Mouse (Mus musculus) heart, embryonic 16.5 days (tissue): ENCODE data around the gene Gipc3. TPM values are rescaled to one million over a fixed set of nuclear protein-coding genes. Genes with fewer than 3 reads are reported as not detected.

Source experiments
- ATAC-seq: fragments of 200-750 bp; cut with Nextera tagmentation; replicated peaks from 2 replicates; pipeline ENCODE4 v1.8.0; 2017; ENCODE audit warnings: moderate number of reproducible peaks; ENCODE audit not compliant: insufficient read depth, low FRiP score; ENCODE audit errors: extremely low read depth
- H3K27ac ChIP-seq: fragments of 300-500 bp; sonication (generic); 2 replicates; pipeline ENCODE4 v1.5.1; 2014; ENCODE audit warnings: mild to moderate bottlenecking, low read length, control low read depth, moderate library complexity
- H3K27me3 ChIP-seq: fragments of 300-500 bp; sonication (generic); 2 replicates; pipeline ENCODE4 v1.6.1; 2014; ENCODE audit warnings: low read length, mixed read lengths; ENCODE audit not compliant: control insufficient read depth, insufficient read depth
- H3K36me3 ChIP-seq: fragments of 300-500 bp; sonication (generic); 2 replicates; pipeline ENCODE4 v1.6.1; 2014; ENCODE audit not compliant: control insufficient read depth, insufficient read depth
- H3K4me1 ChIP-seq: fragments of 300-500 bp; sonication (generic); 2 replicates; pipeline ENCODE4 v1.6.1; 2014; ENCODE audit warnings: low read length, mixed read lengths; ENCODE audit not compliant: control insufficient read depth, insufficient read depth
- H3K4me2 ChIP-seq: fragments of 300-500 bp; sonication (generic); 2 replicates; pipeline ENCODE4 v1.6.1; 2014; ENCODE audit warnings: low read depth, mild to moderate bottlenecking, control low read depth, low read length
- H3K4me3 ChIP-seq: fragments of 300-500 bp; sonication (generic); 2 replicates; pipeline ENCODE4 v1.5.1; 2014; ENCODE audit warnings: mild to moderate bottlenecking, control low read depth, low read length
- H3K9ac ChIP-seq: fragments of 300-500 bp; sonication (generic); 2 replicates; pipeline ENCODE4 v1.6.1; 2014; ENCODE audit warnings: low read length, control low read depth
- H3K9me3 ChIP-seq: fragments of 300-500 bp; sonication (generic); replicated peaks from 2 replicates; pipeline ENCODE4 v1.6.1; 2016; ENCODE audit warnings: low read length; ENCODE audit not compliant: control insufficient read depth
- WGBS: fragments of 180-500 bp; shearing (Covaris S2); extraction: QIAGEN DNeasy Blood & Tissue Kit; methylation state at CpG from one replicate; pipeline ENCODE4 v1.1.7; 2014; 5-methylcytosine and 5-hydroxymethylcytosine counted together
- polyA plus RNA-seq: library from polyadenylated mRNA; unstranded; fragments of >200 nt; fragmentation: Nextera tagmentation; extraction: Ambion mirVana; gene quantifications from 2 replicates; pipeline ENCODE4 v1.2.1, GENCODE M21; 2015

Gipc3 gene
- polyA plus RNA-seq, 1 experiment from 2014 or later, result 0.08 TPM

DNA sequence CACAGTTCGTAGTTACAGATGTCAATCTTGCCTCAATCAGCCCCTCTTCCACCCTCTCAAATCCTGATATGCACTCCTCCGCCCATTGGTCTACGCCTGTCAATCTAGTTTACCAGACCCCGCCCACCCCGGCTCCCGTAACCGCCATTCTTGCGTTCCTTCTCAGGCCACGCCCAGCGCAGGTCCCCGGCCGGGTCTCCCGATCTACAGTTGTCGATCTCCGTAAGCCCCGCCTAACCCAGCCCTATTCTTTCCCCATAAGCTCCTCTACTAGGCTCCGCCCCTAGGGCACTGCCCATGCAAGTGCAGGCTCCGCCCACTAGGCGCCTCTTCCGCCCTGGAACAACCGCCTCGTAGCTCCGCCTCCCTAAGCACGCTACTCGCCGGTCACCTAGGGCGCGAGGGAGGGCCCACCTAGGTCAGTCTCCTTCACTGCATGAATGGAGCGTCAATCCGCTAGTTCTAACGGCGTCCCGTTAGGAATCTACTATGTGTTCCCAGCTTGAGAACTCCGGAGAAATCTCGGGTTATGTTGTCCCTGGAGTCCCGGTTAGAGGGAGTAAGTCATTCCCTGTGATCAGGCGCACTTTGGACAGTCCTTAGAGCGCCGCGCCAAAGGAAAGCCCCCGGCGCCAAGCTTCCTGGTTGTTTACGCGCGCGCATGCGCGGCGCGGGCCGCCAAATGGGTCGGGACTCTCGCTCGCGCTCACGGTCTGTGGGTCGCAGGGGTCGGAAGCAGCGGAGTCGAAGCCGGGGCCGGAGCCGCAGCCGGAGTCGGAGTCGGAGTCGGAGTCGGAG, 22.3 kb downstream of the Gipc3 start, which contains the start of gene Cactin:
Gene Cactin (plus strand): TSS at position 554 of the 798 bp plus-strand sequence.
- under 1% methylated on average over 68 of the region's 68 CpGs for WGBS
- peak within 1 kb of the TSS; percentile 93 for H3K27ac ChIP-seq
- peak within 1 kb of the TSS; percentile 90 for H3K4me3 ChIP-seq
- H3K4me2 ChIP-seq, result peak within 1 kb of the TSS; percentile 91
- H3K9me3 ChIP-seq, result no peaks in the 10 kb centered on the region
- peak within 1 kb of the TSS; percentile 94 for H3K9ac ChIP-seq
- H3K36me3 ChIP-seq, result peaks cover 32% of the 10 kb centered on the region
- H3K27me3 ChIP-seq, result no peaks in the 10 kb centered on the region
- peaks cover 24% of the 10 kb centered on the region for H3K4me1 ChIP-seq
- ATAC-seq, result peak; percentile 93

GRCm38 (mm10) chr10:81319741-81320549, 23.1 kb downstream of the Gipc3 start:
- H3K36me3 ChIP-seq, result peaks cover 32% of the 10 kb centered on the region
- WGBS, result 1% methylated on average over 38 of the region's 38 CpGs
- H3K4me2 ChIP-seq, result peak overlapping the region; percentile 76
- H3K9me3 ChIP-seq, result no peaks in the 10 kb centered on the region
- peak overlapping the region; percentile 92 for H3K27ac ChIP-seq
- no peak for ATAC-seq
- peak overlapping the region; percentile 63 for H3K4me3 ChIP-seq
- peaks cover 24% of the 10 kb centered on the region for H3K4me1 ChIP-seq
- H3K27me3 ChIP-seq, result no peaks in the 10 kb centered on the region
- H3K9ac ChIP-seq, result peak overlapping the region; percentile 76

DNA sequence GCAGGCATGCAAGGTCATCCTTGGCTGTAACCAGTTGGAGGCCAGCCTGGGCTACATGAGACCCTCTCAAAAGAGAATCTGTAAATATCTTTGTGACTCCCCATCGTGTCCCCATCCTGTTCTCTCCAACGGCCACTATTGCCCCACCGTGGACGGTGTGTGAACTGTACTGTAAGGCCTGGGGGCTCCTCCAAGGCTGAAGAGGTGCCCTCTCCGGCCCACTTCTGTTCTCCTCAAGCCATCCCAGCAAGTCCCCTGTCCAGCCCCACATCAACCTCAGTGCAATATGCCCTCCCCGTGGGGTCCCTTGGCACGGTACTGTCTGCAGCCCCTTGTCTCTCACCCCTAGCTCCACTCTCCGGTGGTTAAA, 23.8 kb downstream of the Gipc3 start:
- Histone ChIP-seq H3K27me3 (no peaks in the 10 kb centered on the region), H3K4me3 (peak overlapping the region; percentile 63), H3K4me2 (peak overlapping the region; percentile 76), H3K9me3 (no peaks in the 10 kb centered on the region), H3K4me1 (peaks cover 24% of the 10 kb centered on the region), H3K9ac (peak overlapping the region; percentile 76), H3K36me3 (peaks cover 31% of the 10 kb centered on the region), H3K27ac (peak overlapping the region; percentile 92; the same call in 1 of the 2 replicates)
- no peak for ATAC-seq
- WGBS, result 37% methylated on average over 8 of the region's 8 CpGs

GRCm38 (mm10) chr10:81318589-81319329, 24.3 kb downstream of the Gipc3 start:
- Histone ChIP-seq H3K4me3 (no peak overlapping the region), H3K9me3 (no peaks in the 10 kb centered on the region), H3K4me2 (no peak overlapping the region), H3K36me3 (peaks cover 31% of the 10 kb centered on the region), H3K4me1 (peaks cover 24% of the 10 kb centered on the region), H3K27ac (no peak overlapping the region), H3K9ac (peak overlapping the region; percentile 76; the same call in 1 of the 2 replicates), H3K27me3 (no peaks in the 10 kb centered on the region)
- ATAC-seq, result no peak
- 83% methylated on average over 13 of the region's 13 CpGs for WGBS

GRCm38 (mm10) chr10:81317273-81317672, 25.8 kb downstream of the Gipc3 start:
- Histone ChIP-seq H3K9ac (peak overlapping the region; percentile 55), H3K9me3 (no peaks in the 10 kb centered on the region), H3K36me3 (peaks cover 26% of the 10 kb centered on the region), H3K27ac (no peak overlapping the region), H3K4me3 (peak overlapping the region; percentile 25), H3K4me1 (peaks cover 22% of the 10 kb centered on the region), H3K4me2 (peak overlapping the region; percentile 60), H3K27me3 (no peaks in the 10 kb centered on the region)
- no peak for ATAC-seq
- WGBS, result 22% methylated on average over 20 of the region's 20 CpGs

- H3K27me3 ChIP-seq, result no peaks in the 10 kb centered on the region
- peak overlapping the region; percentile 60 for H3K4me2 ChIP-seq
- no peak overlapping the region; the same call in 1 of the 2 replicates for H3K4me3 ChIP-seq
- peak overlapping the region; percentile 55 for H3K9ac ChIP-seq
- no peak for ATAC-seq
- H3K27ac ChIP-seq, result no peak overlapping the region
- no peaks in the 10 kb centered on the region for H3K9me3 ChIP-seq
- peaks cover 26% of the 10 kb centered on the region for H3K36me3 ChIP-seq
- peaks cover 14% of the 10 kb centered on the region for H3K4me1 ChIP-seq
- WGBS, result 48% methylated on average over 15 of the region's 16 CpGs
These were observed 26.6 kb downstream of the Gipc3 start for GRCm38 (mm10) chr10:81316338-81317060.

- Histone ChIP-seq H3K27ac (no peak overlapping the region), H3K36me3 (peaks cover 35% of the 10 kb centered on the region), H3K4me1 (peaks cover 14% of the 10 kb centered on the region), H3K9ac (no peak overlapping the region), H3K4me2 (no peak overlapping the region), H3K4me3 (no peak overlapping the region), H3K9me3 (no peaks in the 10 kb centered on the region), H3K27me3 (no peaks in the 10 kb centered on the region)
- ATAC-seq, result no peak
- WGBS, result 88% methylated on average over 16 of the region's 16 CpGs
These were observed 27.5 kb downstream of the Gipc3 start for GRCm38 (mm10) chr10:81315587-81315986.

DNA sequence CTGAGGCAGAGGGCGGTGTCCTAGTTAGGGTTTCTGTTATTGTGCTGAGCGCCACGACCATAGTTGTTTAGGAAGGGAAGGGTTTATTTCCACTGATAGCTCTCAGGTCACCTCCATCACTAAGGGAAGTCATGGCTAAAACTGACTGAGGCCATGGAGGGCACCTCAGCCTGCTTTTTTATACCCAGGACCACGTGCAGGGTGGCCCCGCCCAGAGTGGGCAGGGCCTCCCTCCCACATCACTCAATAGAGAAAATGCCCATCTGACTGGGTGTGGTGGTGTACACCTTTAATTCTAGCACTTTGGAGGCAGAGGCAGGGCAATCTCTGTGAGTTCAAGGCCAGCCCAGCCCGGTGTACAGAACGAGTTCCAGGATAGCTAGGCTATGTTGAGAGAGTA, 28.9 kb downstream of the Gipc3 start:
- peaks cover 6% of the 10 kb centered on the region for H3K4me1 ChIP-seq
- H3K9ac ChIP-seq, result no peak overlapping the region
- H3K27me3 ChIP-seq, result no peaks in the 10 kb centered on the region
- peaks cover 39% of the 10 kb centered on the region for H3K36me3 ChIP-seq
- H3K27ac ChIP-seq, result no peak overlapping the region
- 78% methylated on average over 7 of the region's 7 CpGs for WGBS
- H3K4me2 ChIP-seq, result no peak overlapping the region
- ATAC-seq, result no peak
- no peak overlapping the region for H3K4me3 ChIP-seq
- no peaks in the 10 kb centered on the region for H3K9me3 ChIP-seq
